Mouse (Mus musculus) mesoderm, embryonic 11.5 days (tissue): Measurements from ENCODE around the gene 1810010D01Rik.
A peak's percentile ranks its signal among the peaks of the same experiment; 100 is the strongest.

Experiments
- DNase-seq: peaks from one replicate; pipeline ENCODE4 v3.0.0-alpha.2; 2012; ENCODE audit warnings: low read depth, low spot score

1810010D01Rik gene

GRCm38 (mm10) chr7:145215476-145215875 is 7.6 kb upstream of the 1810010D01Rik start:
- no peak for DNase-seq

- peak; percentile 72 for DNase-seq
Observed at GRCm38 (mm10) chr7:145211680-145212659, 4.1 kb upstream of the 1810010D01Rik start.

- DNase-seq, result no peak
Observed at GRCm38 (mm10) chr7:145210477-145211070, 2.7 kb upstream of the 1810010D01Rik start.

GRCm38 (mm10) chr7:145206801-145207200 is 1.1 kb downstream of the 1810010D01Rik start:
- no peak for DNase-seq

GRCm38 (mm10) chr7:145206056-145206610 is 1.8 kb downstream of the 1810010D01Rik start:
- peak; percentile 91 for DNase-seq

GRCm38 (mm10) chr7:145205363-145205902 is 2.5 kb downstream of the 1810010D01Rik start:
- no peak for DNase-seq

GRCm38 (mm10) chr7:145199711-145200110 is 8.2 kb downstream of the 1810010D01Rik start:
- DNase-seq, result no peak

- DNase-seq, result no peak
Observed at GRCm38 (mm10) chr7:145198223-145198714, 9.7 kb downstream of the 1810010D01Rik start.

GRCm38 (mm10) chr7:145197711-145198110 is 10.2 kb downstream of the 1810010D01Rik start:
- DNase-seq, result no peak

- no peak for DNase-seq
Observed at GRCm38 (mm10) chr7:145197042-145197441, 10.9 kb downstream of the 1810010D01Rik start.

GRCm38 (mm10) chr7:145196340-145196739 is 11.6 kb downstream of the 1810010D01Rik start:
- no peak for DNase-seq

GRCm38 (mm10) chr7:145195186-145195927 is 12.6 kb downstream of the 1810010D01Rik start:
- no peak for DNase-seq

GRCm38 (mm10) chr7:145194455-145195161 is 13.3 kb downstream of the 1810010D01Rik start:
- no peak for DNase-seq

GRCm38 (mm10) chr7:145192836-145193235 is 15.1 kb downstream of the 1810010D01Rik start:
- no peak for DNase-seq

- no peak for DNase-seq
Observed at GRCm38 (mm10) chr7:145190520-145190919, 17.4 kb downstream of the 1810010D01Rik start.

GRCm38 (mm10) chr7:145189342-145189741 is 18.6 kb downstream of the 1810010D01Rik start:
- no peak for DNase-seq

GRCm38 (mm10) chr7:145187802-145188201 is 20.1 kb downstream of the 1810010D01Rik start:
- DNase-seq, result no peak

GRCm38 (mm10) chr7:145182388-145182787 is 25.5 kb downstream of the 1810010D01Rik start:
- DNase-seq, result no peak

GRCm38 (mm10) chr7:145181376-145182034 is 26.4 kb downstream of the 1810010D01Rik start:
- peak; percentile 28 for DNase-seq

- DNase-seq, result peak; percentile 57
Observed at GRCm38 (mm10) chr7:145179691-145180091, 28.2 kb downstream of the 1810010D01Rik start.
